Mouse (Mus musculus) limb, embryonic 15.5 days (tissue): Measurements from ENCODE around the gene Mphosph10. TPM values are rescaled to one million over a fixed set of nuclear protein-coding genes. Genes with fewer than 3 reads are reported as not detected.

Source experiments
- ATAC-seq: fragments of 200-750 bp; cut with Nextera tagmentation; 2 replicates; pipeline ENCODE4 v1.8.0; 2017; ENCODE audit warnings: low read depth, moderate TSS enrichment; ENCODE audit not compliant: insufficient number of reproducible peaks, low FRiP score, low TSS enrichment
- H3K27ac ChIP-seq: fragments of 300-500 bp; sonication (generic); 2 replicates; pipeline ENCODE4 v1.5.1; 2015; ENCODE audit warnings: moderate library complexity, mild to moderate bottlenecking, inconsistent platforms
- H3K27me3 ChIP-seq: fragments of 300-500 bp; sonication (generic); 2 replicates; pipeline ENCODE4 v1.6.1; 2015; ENCODE audit warnings: inconsistent platforms
- H3K36me3 ChIP-seq: fragments of 300-500 bp; sonication (generic); 2 replicates; pipeline ENCODE4 v1.6.1; 2015; ENCODE audit warnings: inconsistent platforms
- H3K4me1 ChIP-seq: fragments of 300-500 bp; sonication (generic); 2 replicates; pipeline ENCODE4 v1.6.1; 2015; ENCODE audit warnings: inconsistent platforms
- H3K4me2 ChIP-seq: fragments of 300-500 bp; sonication (generic); 2 replicates; pipeline ENCODE4 v1.6.1; 2015; ENCODE audit warnings: mild to moderate bottlenecking, inconsistent platforms
- H3K4me3 ChIP-seq: fragments of 300-500 bp; sonication (generic); 2 replicates; pipeline ENCODE4 v1.5.1; 2015; ENCODE audit warnings: mild to moderate bottlenecking, inconsistent platforms
- H3K9ac ChIP-seq: fragments of 300-500 bp; sonication (generic); 2 replicates; pipeline ENCODE4 v1.6.1; 2015; ENCODE audit warnings: inconsistent platforms
- H3K9me3 ChIP-seq: fragments of 300-500 bp; sonication (generic); 2 replicates; pipeline ENCODE4 v1.6.1; 2016; ENCODE audit warnings: inconsistent platforms
- WGBS: fragments of 180-500 bp; shearing (Covaris S2); methylation state at CpG from one replicate; pipeline ENCODE4 v1.1.7; 2015; 5-methylcytosine and 5-hydroxymethylcytosine counted together
- polyA plus RNA-seq: library from polyadenylated mRNA; unstranded; fragments of >200 nt; fragmentation: Nextera tagmentation; extraction: Ambion mirVana; gene quantifications from 2 replicates; pipeline ENCODE4 v1.2.1, GENCODE M21; 2015

The Mphosph10 gene
- polyA plus RNA-seq, 1 experiment from 2014 or later, result 43.2 TPM

- Histone ChIP-seq H3K27me3 (no peaks in the 10 kb centered on the region), H3K27ac (no peak overlapping the region), H3K4me2 (no peak overlapping the region), H3K9me3 (no peaks in the 10 kb centered on the region), H3K4me1 (no peaks in the 10 kb centered on the region), H3K36me3 (peaks cover 45% of the 10 kb centered on the region), H3K4me3 (no peak overlapping the region), H3K9ac (no peak overlapping the region)
- no peak for ATAC-seq
- WGBS, result 81% methylated on average over 1 of the region's 1 CpGs
These were observed 44.3 kb downstream of the Mphosph10 start for GRCm38 (mm10) chr7:64347813-64348212.

GRCm38 (mm10) chr7:64332686-64333085 lies 59.4 kb downstream of the Mphosph10 start:
- H3K27me3 ChIP-seq, result no peaks in the 10 kb centered on the region
- no peaks in the 10 kb centered on the region for H3K9me3 ChIP-seq
- H3K27ac ChIP-seq, result no peak overlapping the region
- no peak overlapping the region for H3K4me3 ChIP-seq
- peaks cover 52% of the 10 kb centered on the region for H3K36me3 ChIP-seq
- WGBS, result 82% methylated on average over 1 of the region's 1 CpGs
- H3K4me2 ChIP-seq, result no peak overlapping the region
- H3K9ac ChIP-seq, result no peak overlapping the region
- no peak for ATAC-seq
- no peaks in the 10 kb centered on the region for H3K4me1 ChIP-seq

GRCm38 (mm10) chr7:64331309-64331708 lies 60.8 kb downstream of the Mphosph10 start:
- H3K36me3 ChIP-seq, result peaks cover 46% of the 10 kb centered on the region
- no peak overlapping the region for H3K4me3 ChIP-seq
- 87% methylated on average over 3 of the region's 3 CpGs for WGBS
- H3K4me1 ChIP-seq, result no peaks in the 10 kb centered on the region
- H3K9ac ChIP-seq, result no peak overlapping the region
- H3K27ac ChIP-seq, result no peak overlapping the region
- H3K27me3 ChIP-seq, result no peaks in the 10 kb centered on the region
- no peak for ATAC-seq
- H3K4me2 ChIP-seq, result no peak overlapping the region
- H3K9me3 ChIP-seq, result no peaks in the 10 kb centered on the region

- ATAC-seq, result no peak
- Histone ChIP-seq H3K4me3 (no peak overlapping the region), H3K9me3 (no peaks in the 10 kb centered on the region), H3K4me1 (no peaks in the 10 kb centered on the region), H3K9ac (no peak overlapping the region), H3K36me3 (peaks cover 34% of the 10 kb centered on the region), H3K4me2 (no peak overlapping the region), H3K27me3 (no peaks in the 10 kb centered on the region), H3K27ac (no peak overlapping the region)
- 87% methylated on average over 4 of the region's 4 CpGs for WGBS
These were observed 64.6 kb downstream of the Mphosph10 start for GRCm38 (mm10) chr7:64327486-64327885.

GRCm38 (mm10) chr7:64326892-64327291 lies 65.2 kb downstream of the Mphosph10 start:
- Histone ChIP-seq H3K9ac (no peak overlapping the region), H3K36me3 (peaks cover 35% of the 10 kb centered on the region), H3K27ac (no peak overlapping the region), H3K4me2 (no peak overlapping the region), H3K9me3 (no peaks in the 10 kb centered on the region), H3K4me1 (no peaks in the 10 kb centered on the region), H3K27me3 (no peaks in the 10 kb centered on the region), H3K4me3 (no peak overlapping the region)
- 18% methylated on average over 1 of the region's 1 CpGs for WGBS
- no peak for ATAC-seq

Other genes with a start within 250 kb of the Mphosph10 start
- gene Trpm1, start 238.4 kb downstream of the Mphosph10 start, polyA plus RNA-seq, result 0.83 and 1.0 TPM in 2 replicates
- gene Mtmr10, start 104.6 kb downstream of the Mphosph10 start, polyA plus RNA-seq, result 15.1 and 15.5 TPM in 2 replicates
- gene Fan1, start 18.2 kb downstream of the Mphosph10 start, polyA plus RNA-seq, result 6.3 and 8.0 TPM in 2 replicates
- 64.9 and 65.5 TPM in 2 replicates for gene Mcee, start 339 bp upstream of the Mphosph10 start, polyA plus RNA-seq
- gene Apba2, start 109.4 kb upstream of the Mphosph10 start, polyA plus RNA-seq, result 5.7 and 8.2 TPM in 2 replicates